Mouse (Mus musculus): Measurements from ENCODE around the gene Crip2.

- TF ChIP-seq CTCF (IDR thresholded peaks at IDR 0.05; ENCODE audit: control insufficient read depth, insufficient read depth, insufficient replicate concordance, low read depth, low read length) (peak; percentile 73; the same call in 1 of the 2 replicates), POLR2A (IDR thresholded peaks at IDR 0.05; ENCODE audit: control insufficient read depth, low read depth, low read length) (peak; percentile 31; the same call in 1 of the 2 replicates)
Measured at GRCm38 (mm10) chr12:113155887-113156539, 16.0 kb downstream of the Crip2 start, which contains the start of gene Tedc1.
